Mouse (Mus musculus): ENCODE measurements around the gene Hid1.

GRCm38 (mm10) chr11:115353375-115353774 lies 14.2 kb downstream of the Hid1 start:
- TF ChIP-seq POLR2A (IDR thresholded peaks at IDR 0.05; ENCODE audit: control insufficient read depth, extremely low read depth, insufficient read depth, low read length, poor library complexity) (no peak), CTCF (IDR thresholded peaks at IDR 0.05; ENCODE audit: borderline replicate concordance, control insufficient read depth, extremely low read depth, insufficient read depth, low read length, poor library complexity) (no peak)

Measured in thymus, adult 2 months (tissue).